Mouse (Mus musculus) forebrain, embryonic 14.5 days (tissue): ENCODE measurements around the gene Il4. TPM values are rescaled to one million over a fixed set of nuclear protein-coding genes. Genes with fewer than 3 reads are reported as not detected.

Experiments
- ATAC-seq: fragments of 200-750 bp; cut with Nextera tagmentation; 2 replicates; pipeline ENCODE4 v1.8.0; 2017; ENCODE audit warnings: mild to moderate bottlenecking, moderate library complexity
- DNase-seq: peaks from one replicate; pipeline ENCODE4 v3.0.0-alpha.2; 2015; ENCODE audit warnings: low spot score
- H3K27ac ChIP-seq: fragments of 300-500 bp; sonication (generic); 2 replicates; pipeline ENCODE4 v1.5.1; 2014; ENCODE audit warnings: low read depth, mild to moderate bottlenecking, control low read depth, low read length, moderate library complexity
- H3K27me3 ChIP-seq: fragments of 300-500 bp; sonication (generic); replicated peaks from 2 replicates; pipeline ENCODE4 v1.6.1; 2014; ENCODE audit warnings: low read length, control low read depth, mixed read lengths; ENCODE audit not compliant: control insufficient read depth, insufficient read depth
- H3K36me3 ChIP-seq: fragments of 300-500 bp; sonication (generic); 2 replicates; pipeline ENCODE4 v1.6.1; 2014; ENCODE audit warnings: low read length, control low read depth; ENCODE audit not compliant: control insufficient read depth, insufficient read depth
- H3K4me1 ChIP-seq: fragments of 300-500 bp; sonication (generic); 2 replicates; pipeline ENCODE4 v1.6.1; 2014; ENCODE audit warnings: antibody characterized with exemption, low read length, control low read depth; ENCODE audit not compliant: control insufficient read depth, insufficient read depth
- H3K4me2 ChIP-seq: fragments of 300-500 bp; sonication (generic); 2 replicates; pipeline ENCODE4 v1.6.1; 2014; ENCODE audit warnings: mild to moderate bottlenecking, control low read depth, low read length
- H3K4me3 ChIP-seq: fragments of 300-500 bp; sonication (generic); 2 replicates; pipeline ENCODE4 v1.5.1; 2014; ENCODE audit warnings: low read depth, low read length, control low read depth
- H3K9ac ChIP-seq: fragments of 300-500 bp; sonication (generic); 2 replicates; pipeline ENCODE4 v1.6.1; 2014; ENCODE audit warnings: mild to moderate bottlenecking, low read length, control low read depth, moderate library complexity
- H3K9me3 ChIP-seq: fragments of 300-500 bp; sonication (generic); replicated peaks from 2 replicates; pipeline ENCODE4 v1.6.1; 2016; ENCODE audit warnings: low read length, control low read depth, mixed read lengths; ENCODE audit not compliant: control insufficient read depth
- WGBS: fragments of 180-500 bp; shearing (Covaris S2); extraction: QIAGEN DNeasy Blood & Tissue Kit; methylation state at CpG from one replicate; pipeline ENCODE4 v1.1.7; 2014; 5-methylcytosine and 5-hydroxymethylcytosine counted together
- polyA plus RNA-seq: library from polyadenylated mRNA; unstranded; fragments of >200 nt; fragmentation: Nextera tagmentation; extraction: Ambion mirVana; gene quantifications from 2 replicates; pipeline ENCODE4 v1.2.1, GENCODE M21; 2014

Il4 gene
- 5.9 and 6.9 TPM in 2 replicates for polyA plus RNA-seq

DNA sequence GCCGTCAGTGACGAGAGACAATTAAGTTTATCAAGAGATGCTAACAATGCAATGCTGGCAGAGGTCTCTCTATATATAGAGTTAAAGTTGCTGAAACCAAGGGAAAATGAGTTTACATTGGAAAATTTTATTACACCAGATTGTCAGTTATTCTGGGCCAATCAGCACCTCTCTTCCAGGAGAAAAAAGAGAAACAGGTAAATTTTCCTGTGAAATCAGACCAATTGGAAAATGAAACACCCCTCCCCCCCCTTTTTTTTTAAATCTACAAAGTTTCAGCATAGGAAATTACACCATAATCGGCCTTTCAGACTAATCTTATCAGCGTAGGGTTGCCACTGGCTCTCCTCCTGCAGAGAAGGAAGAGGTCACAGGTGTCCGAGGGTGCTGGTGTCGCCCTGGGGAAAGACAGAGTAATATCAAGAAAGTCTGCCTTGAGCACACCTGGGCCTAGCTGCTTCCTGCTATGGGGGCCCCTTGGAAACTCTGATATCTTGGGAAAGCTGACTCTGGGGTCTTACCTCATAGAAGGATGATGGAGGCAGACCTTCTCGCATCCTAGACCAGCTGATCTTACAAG, at the start of gene Il4:
TSS of gene Il4 (minus strand) at position 51 of the 580 bp plus-strand sequence.
- 85% methylated on average over 7 of the region's 7 CpGs for WGBS
- Histone ChIP-seq H3K36me3 (no peaks in the 10 kb centered on the region), H3K9me3 (no peaks in the 10 kb centered on the region), H3K27me3 (no peaks in the 10 kb centered on the region), H3K9ac (no peak within 1 kb of the TSS), H3K27ac (no peak within 1 kb of the TSS), H3K4me3 (no peak within 1 kb of the TSS), H3K4me2 (no peak within 1 kb of the TSS), H3K4me1 (no peaks in the 10 kb centered on the region)
- DNase-seq (no peak), ATAC-seq (no peak)

DNA sequence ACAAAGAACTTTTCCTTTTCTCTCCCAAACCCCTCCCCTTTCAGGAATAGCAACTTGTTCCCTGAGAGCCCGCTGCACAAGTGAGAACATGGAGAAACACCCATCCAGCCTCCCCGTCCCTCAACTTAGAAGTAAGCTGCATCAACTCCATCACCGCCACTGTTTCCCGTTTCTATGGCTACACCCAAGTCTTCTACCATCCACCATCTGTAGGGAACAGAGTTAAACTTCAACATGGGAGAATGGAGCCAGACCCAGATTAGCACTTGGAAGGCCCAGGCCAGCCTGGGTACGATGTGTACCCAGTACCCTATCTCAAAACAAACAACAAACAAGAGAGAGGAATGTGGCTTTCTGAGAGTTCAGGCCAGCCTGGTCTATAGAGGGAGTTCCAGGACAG, 45.6 kb upstream of the Il4 start:
- no peak for ATAC-seq
- H3K9me3 ChIP-seq = no peaks in the 10 kb centered on the region
- no peak overlapping the region for H3K27ac ChIP-seq
- H3K36me3 ChIP-seq = peaks cover 8% of the 10 kb centered on the region
- no peak overlapping the region for H3K9ac ChIP-seq
- DNase-seq = no peak
- H3K4me2 ChIP-seq = no peak overlapping the region
- H3K4me1 ChIP-seq = no peaks in the 10 kb centered on the region
- H3K4me3 ChIP-seq = no peak overlapping the region
- H3K27me3 ChIP-seq = no peaks in the 10 kb centered on the region
- 82% methylated on average over 5 of the region's 5 CpGs for WGBS

DNA sequence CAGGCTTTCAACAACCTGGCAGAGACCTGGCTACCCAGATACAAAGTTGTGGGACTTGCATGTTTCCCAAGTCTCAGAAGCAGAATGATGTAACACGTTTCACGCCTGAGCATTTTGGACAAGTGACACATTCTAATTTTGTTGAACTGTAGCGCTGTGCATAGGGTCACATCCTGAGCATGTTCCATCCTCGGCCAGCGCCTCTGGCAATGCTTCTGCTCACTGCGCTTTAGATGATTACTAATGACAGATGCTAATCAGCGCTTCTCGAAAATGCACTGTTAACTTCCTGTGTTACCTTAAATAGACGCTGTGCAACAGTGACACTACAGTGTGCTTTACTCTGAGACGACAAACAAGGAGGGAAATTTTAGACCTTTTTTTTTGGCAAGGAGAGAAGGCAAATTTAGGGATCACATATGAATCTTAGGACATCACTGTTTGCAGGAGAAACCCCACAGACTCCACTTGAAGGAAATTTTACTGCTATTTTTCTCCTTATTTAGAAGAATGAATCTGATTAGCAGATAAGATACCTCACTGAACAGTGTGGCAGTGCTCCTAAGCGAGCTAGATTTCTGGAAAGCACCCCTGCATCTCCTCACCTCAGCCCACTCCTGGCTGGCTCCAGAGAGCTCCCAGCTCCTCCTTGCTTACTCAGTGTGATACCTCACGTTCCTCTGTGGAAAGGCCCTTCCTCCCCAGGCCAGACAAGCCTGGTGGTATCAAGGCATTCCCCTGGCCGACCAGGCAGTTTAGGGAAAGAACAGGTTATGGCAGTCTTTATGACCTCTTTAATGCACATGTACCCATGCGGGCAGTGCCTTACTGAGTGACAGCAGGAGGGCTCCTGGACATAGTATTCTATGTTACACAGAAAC, 44.6 kb upstream of the Il4 start:
- 82% methylated on average over 14 of the region's 14 CpGs for WGBS
- no peak for ATAC-seq
- no peak for DNase-seq

DNA sequence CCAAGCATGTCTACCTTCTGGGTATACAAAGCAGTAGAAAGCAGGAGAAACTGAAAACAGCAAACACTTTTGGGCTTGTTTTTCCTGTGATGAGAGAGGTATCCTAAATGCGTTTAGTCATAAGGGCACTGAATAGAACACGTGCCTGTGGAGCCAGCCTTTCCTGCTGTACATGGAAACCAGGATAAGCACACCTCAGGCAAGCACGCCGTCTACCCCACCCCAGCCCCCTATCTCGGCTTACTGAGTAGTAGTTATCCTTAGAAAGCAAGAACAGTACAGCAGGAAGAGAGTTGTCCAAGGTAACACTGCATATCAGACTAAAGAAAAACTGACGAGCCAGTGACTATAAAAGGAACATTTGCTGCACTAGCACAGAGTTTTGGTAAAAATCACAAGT, 39.4 kb upstream of the Il4 start:
- Histone ChIP-seq H3K9ac (no peak overlapping the region), H3K4me2 (no peak overlapping the region), H3K27ac (no peak overlapping the region), H3K4me3 (no peak overlapping the region), H3K27me3 (no peaks in the 10 kb centered on the region), H3K4me1 (no peaks in the 10 kb centered on the region), H3K9me3 (no peaks in the 10 kb centered on the region), H3K36me3 (no peaks in the 10 kb centered on the region)
- ATAC-seq (no peak), DNase-seq (no peak)
- WGBS = 87% methylated on average over 6 of the region's 6 CpGs

More for the DNA sequence above, 44.6 kb upstream of the Il4 start:
- Histone ChIP-seq H3K4me3 (no peak overlapping the region), H3K27ac (no peak overlapping the region), H3K4me1 (no peaks in the 10 kb centered on the region), H3K36me3 (peaks cover 6% of the 10 kb centered on the region; the same call in 1 of the 2 replicates), H3K9me3 (no peaks in the 10 kb centered on the region), H3K4me2 (no peak overlapping the region), H3K9ac (no peak overlapping the region), H3K27me3 (no peaks in the 10 kb centered on the region)

DNA sequence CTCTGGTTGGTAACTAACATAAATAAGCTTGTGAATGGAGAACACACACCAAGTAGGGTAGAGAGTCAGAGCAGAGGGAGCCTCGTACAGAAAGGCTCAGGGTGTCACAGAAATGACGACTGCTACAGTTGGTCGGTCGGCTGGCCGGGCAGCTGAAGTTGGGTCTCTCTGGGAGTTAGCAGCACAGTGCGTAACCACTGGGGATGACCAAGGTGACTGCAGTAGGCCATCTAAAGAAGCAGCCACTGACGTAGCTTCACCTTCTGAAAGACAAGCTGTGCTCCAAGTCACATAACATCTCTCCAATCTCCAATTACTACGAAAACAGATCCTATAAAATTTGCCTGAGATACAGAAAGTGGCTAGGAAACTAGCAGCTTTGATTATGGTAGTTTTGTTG, 38.9 kb upstream of the Il4 start:
- no peak overlapping the region for H3K9ac ChIP-seq
- WGBS = 87% methylated on average over 8 of the region's 8 CpGs
- no peak for ATAC-seq
- H3K4me1 ChIP-seq = no peaks in the 10 kb centered on the region
- no peak overlapping the region for H3K4me3 ChIP-seq
- no peaks in the 10 kb centered on the region for H3K27me3 ChIP-seq
- no peak overlapping the region for H3K27ac ChIP-seq
- no peak for DNase-seq
- no peak overlapping the region for H3K4me2 ChIP-seq
- no peaks in the 10 kb centered on the region for H3K36me3 ChIP-seq
- no peaks in the 10 kb centered on the region for H3K9me3 ChIP-seq

DNA sequence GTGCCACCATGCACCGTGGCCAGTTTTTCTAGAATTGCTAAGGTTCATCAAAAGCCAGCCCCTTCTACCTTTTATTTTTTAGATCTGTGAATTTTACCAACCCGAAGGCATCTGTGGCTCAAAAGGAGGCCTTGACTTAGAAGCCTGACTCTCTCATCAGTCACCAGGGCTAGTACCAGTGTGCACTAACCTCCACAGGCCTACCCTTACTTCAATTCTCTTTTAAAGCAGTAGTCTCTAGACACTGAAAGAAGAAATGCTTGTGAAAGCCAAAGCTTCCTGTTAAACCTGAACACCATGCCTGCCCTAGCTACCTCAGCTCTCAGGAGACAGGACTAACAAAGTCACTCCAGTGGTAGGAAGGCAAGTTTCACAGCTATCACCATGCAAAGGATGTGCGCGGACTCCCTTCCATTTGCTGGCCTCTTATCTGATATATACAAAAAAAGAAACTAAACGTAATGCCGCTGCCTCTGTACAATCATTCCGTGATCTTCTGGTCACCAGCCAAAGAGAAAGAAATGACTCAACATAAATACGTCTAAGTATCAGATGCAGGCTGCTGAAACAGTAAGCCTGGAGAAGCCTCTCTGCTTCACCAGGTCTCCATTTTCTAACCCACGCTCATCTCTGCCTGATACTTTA, 38.2 kb upstream of the Il4 start:
- Histone ChIP-seq H3K9ac (no peak overlapping the region), H3K4me2 (no peak overlapping the region), H3K36me3 (peaks cover 6% of the 10 kb centered on the region; the same call in 1 of the 2 replicates), H3K4me3 (no peak overlapping the region), H3K9me3 (no peaks in the 10 kb centered on the region), H3K4me1 (no peaks in the 10 kb centered on the region), H3K27me3 (no peaks in the 10 kb centered on the region), H3K27ac (no peak overlapping the region)
- WGBS = 89% methylated on average over 9 of the region's 9 CpGs
- DNase-seq = no peak
- ATAC-seq = no peak

DNA sequence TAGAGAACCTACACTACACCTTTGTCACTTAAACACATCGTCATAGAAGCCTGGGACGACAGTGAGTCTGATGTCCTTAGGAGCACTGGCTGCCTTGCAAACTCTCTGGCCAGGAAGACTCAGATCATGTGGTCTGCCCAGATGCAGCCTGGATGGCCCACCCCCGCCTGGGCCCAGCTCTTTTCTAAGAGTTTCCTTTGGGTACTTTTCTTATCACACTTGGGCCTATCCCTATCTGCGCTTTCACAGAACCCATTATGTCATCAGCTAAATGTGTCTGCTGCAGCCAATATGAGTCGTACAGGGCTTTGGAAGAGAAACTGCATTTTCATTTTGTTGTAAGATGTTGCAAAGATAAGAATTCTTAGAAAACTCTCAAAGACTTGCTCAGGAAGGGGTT, 36.6 kb upstream of the Il4 start:
- Histone ChIP-seq H3K27ac (no peak overlapping the region), H3K9me3 (no peaks in the 10 kb centered on the region), H3K4me3 (no peak overlapping the region), H3K36me3 (peaks cover 20% of the 10 kb centered on the region), H3K4me2 (no peak overlapping the region), H3K27me3 (no peaks in the 10 kb centered on the region), H3K9ac (no peak overlapping the region), H3K4me1 (no peaks in the 10 kb centered on the region)
- DNase-seq = no peak
- WGBS = 90% methylated on average over 5 of the region's 5 CpGs
- ATAC-seq = no peak

DNA sequence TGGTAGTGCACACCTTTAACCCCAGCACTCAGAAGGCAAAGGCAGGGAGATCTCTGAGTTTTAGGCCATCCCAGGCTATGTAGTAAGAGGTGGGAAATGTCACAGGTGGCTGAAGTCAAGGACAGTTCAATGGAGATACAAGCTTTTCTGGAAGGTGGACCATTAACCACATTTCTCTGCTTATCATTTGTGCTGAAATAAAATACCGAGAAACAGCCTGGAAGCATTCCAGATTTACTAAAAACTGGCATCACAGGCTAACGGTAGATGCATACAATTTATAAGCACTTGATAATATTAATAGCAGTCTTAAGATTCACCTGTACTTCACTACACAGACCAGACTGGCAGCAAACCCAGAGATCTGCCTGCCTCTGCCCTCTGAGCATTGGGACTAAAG, 34.0 kb upstream of the Il4 start:
- no peak for ATAC-seq
- 92% methylated on average over 2 of the region's 2 CpGs for WGBS

DNA sequence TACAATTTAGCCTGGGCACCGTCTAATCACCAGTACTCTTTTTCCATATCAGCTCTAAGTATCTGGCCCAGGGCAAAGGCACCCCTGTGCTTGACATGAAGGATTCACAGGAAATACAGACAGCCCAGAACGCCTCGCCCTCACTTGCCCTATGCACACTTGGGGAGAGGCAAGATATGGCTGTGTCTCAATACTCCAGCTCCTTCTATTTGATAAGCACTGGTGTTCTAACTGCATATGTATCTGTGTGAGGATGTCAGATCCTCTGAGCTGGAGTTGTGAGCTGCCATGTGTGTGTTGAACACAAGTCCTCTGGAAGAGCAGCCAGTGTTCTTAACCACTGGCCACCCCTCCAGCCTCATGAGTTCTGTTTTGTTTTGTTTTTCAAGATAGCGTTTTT, 33.0 kb upstream of the Il4 start:
- Histone ChIP-seq H3K27me3 (no peaks in the 10 kb centered on the region), H3K9ac (no peak overlapping the region), H3K9me3 (no peaks in the 10 kb centered on the region), H3K36me3 (peaks cover 27% of the 10 kb centered on the region), H3K27ac (no peak overlapping the region), H3K4me2 (no peak overlapping the region), H3K4me3 (no peak overlapping the region), H3K4me1 (no peaks in the 10 kb centered on the region)
- no peak for DNase-seq
- 91% methylated on average over 4 of the region's 4 CpGs for WGBS
- no peak for ATAC-seq

More for the DNA sequence above, 34.0 kb upstream of the Il4 start:
- H3K4me2 ChIP-seq = no peak overlapping the region
- peaks cover 27% of the 10 kb centered on the region for H3K36me3 ChIP-seq
- H3K4me3 ChIP-seq = no peak overlapping the region
- no peak overlapping the region for H3K27ac ChIP-seq
- H3K4me1 ChIP-seq = no peaks in the 10 kb centered on the region
- H3K27me3 ChIP-seq = no peaks in the 10 kb centered on the region
- no peaks in the 10 kb centered on the region for H3K9me3 ChIP-seq
- H3K9ac ChIP-seq = no peak overlapping the region
- DNase-seq = no peak
